Mouse (Mus musculus) fibroblast of lung, adult 2 months (primary cell): ENCODE measurements around the gene Col8a2.

Experiments used
- DNase-seq: peaks from one replicate; pipeline ENCODE4 v3.0.0-alpha.2; 2011; ENCODE audit warnings: low read depth

The Col8a2 gene

DNA sequence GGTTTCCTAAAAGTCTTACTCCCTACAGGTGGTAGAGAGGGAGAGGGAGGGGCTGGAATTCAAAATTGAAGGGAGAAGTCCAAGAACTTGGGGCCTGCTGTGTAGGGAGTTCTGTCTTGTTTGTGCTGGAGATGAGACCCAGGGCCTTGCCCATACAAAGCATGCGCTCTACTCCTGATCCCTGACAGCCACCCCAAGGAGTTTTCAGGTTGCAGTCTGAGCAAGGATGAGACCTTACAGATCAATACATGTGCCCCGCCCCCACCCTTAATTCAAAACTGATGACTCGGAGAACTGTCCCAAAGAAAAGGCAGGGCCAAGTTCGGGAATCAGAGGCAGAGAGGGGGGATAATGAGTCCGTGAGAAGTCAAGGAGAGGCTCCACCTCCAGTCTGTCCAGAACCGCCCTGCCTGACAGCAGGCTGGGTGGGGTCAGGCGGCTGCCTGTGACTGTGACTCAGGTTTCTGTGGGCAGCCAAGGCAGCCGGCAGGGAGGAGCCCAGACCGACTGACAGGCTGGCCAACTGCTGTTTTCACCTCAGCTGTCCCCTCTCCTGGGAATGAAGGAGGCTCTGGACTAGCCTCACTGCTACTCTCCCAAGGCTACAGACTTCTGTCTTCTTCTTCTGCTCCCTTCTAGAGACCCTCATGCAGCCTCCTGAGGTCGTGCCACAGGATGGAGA, 25.9 kb upstream of the Col8a2 start:
- peak; percentile 95 for DNase-seq

DNA sequence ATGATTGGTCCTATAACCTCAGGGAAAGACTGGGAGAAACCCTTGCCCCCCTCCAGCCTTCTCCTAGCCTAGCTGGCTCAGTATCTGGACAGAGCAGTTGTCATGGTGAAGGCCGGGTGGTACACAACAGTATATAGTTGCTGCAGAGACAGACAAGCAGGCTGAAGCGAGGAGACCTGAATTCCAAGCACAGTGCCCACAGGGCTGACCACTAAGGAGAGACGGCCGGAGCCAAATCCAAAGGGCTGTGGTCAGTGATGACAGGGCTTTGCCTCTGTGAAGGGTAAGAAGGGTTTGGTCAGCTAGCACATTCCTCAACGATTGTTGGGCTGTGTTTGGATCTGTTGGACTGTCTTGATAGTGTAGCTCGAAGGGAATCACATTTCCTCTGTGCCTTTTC, 25.3 kb upstream of the Col8a2 start:
- peak; percentile 93 for DNase-seq

DNA sequence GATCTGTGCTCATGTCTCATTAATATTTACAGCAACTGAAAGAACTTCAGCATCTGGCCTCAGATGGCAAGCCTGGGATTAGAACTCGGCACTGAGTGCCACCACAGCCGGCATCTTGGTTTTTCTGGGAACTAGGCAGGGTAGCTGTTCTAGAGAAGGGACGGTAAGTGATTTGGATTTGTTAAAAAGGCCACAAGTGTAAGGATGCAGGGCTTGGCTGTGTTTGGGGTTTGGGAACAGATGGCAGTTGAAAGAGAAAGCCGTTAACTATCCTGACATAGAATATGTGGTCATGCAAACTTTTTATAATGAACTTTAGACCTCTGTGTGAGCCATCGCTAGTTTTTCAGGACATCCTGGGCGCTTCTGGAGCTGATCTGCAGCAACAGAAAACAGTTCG, 24.9 kb upstream of the Col8a2 start:
- DNase-seq: no peak

DNA sequence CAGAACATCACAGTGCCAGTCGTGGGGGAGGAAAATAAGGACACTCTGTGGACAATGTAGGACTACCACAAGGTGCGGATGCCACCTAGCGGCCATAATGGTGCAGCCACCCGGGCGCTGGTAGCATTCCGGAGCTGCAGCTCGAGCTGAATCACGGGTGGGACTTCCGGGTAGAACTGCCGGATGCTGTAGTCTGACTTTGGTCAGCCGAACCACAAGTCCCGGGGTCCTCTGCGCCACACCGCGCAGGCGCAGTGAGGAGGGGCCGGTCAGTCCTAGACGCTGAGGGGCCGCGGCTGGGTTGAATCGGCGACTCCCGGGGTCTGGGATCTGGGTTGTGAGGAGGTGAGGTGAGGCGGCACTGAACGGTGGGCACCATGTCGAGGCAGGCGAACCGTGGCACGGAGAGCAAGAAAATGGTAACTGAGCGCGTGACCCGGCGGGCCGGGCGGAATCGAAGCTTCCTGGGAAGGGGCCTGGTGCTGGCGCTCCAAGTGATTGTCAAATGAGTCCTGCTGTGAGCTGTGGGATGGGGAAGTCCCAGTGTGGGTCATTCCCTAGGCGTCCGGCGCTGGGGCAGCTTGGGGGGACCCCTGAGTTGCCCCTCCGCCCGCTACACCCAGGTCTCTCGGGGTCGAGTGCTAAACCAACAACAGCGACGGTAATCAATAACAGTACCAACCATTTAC, 24.3 kb upstream of the Col8a2 start, which contains the start of gene Trappc3:
Gene Trappc3, plus strand, starts transcription at position 207 of the 689 bp plus-strand sequence.
- peak; percentile 99 for DNase-seq

DNA sequence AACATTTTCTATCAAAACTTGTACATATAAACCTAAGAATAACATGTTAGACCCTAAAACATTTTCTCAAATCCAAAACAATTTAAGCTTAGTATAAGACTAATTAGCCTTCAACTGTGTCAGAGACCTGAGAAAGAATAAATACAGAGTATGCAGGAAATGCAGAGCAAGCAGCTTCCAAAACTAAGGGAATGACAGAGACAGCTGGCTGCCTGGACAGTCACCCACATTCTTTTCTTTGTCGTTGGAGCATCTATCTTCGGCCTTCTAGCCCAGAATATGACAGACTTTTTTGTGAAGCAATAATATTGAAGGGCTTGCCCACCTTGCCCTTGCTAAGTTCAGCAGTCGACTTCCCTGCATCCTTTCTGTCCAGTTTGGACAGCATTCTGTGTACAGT, 17.3 kb upstream of the Col8a2 start:
- DNase-seq: no peak

DNA sequence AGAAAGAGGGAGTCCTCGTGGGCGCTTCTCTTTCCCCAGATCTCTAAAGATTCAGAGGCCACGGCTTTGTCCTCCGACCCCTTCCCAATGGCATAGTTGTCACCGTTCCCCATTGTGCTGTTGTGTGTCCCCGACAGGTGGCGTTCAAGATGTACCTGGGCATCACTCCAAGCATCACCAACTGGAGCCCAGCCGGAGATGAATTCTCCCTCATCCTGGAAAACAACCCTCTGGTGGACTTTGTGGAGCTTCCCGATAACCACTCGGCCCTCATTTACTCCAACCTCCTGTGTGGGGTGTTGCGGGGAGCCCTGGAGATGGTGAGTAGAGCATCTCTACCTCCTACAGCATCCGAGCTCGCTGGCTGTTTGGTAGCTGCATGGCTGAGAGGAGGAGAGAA, 12.8 kb upstream of the Col8a2 start:
- no peak for DNase-seq

DNA sequence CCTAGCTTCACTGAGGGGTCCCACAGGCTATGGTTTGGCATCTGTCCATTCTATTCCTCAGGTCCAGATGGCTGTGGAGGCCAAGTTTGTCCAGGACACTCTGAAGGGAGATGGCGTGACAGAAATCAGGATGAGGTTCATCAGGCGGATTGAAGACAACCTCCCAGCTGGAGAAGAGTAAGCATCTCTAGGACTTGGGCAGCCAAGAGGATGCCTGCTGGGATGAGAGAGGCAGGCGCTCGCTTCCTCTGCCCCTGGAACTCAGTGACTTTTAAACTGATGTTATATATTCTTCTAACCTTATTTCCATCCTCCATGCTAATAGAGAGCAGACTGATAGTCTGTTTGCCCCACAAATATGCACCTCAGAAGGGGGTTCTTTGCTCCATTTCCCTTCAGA, 11.5 kb upstream of the Col8a2 start:
- no peak for DNase-seq

DNA sequence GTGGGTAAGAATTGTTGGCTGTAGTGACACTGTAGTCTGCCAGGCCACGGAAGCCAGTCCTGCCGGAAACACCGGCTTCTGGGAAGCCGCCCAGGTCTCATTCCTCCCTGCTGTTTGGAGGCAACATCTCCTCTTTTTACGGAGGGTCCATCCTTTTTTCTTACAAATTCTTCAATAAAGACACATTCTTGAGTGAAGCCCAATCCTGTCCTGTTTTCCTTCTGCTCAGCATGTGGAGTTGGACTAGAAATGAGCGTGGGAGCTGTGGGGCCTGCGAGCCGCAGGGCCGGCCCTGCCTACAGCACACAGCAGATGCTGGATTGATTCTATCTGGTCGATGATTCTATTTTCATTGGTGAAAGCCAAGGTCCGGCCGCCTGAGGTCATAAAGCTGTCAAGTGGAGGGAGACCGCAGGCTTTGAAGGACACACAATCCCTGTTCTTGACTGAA, 10.9 kb upstream of the Col8a2 start:
- DNase-seq: no peak

DNA sequence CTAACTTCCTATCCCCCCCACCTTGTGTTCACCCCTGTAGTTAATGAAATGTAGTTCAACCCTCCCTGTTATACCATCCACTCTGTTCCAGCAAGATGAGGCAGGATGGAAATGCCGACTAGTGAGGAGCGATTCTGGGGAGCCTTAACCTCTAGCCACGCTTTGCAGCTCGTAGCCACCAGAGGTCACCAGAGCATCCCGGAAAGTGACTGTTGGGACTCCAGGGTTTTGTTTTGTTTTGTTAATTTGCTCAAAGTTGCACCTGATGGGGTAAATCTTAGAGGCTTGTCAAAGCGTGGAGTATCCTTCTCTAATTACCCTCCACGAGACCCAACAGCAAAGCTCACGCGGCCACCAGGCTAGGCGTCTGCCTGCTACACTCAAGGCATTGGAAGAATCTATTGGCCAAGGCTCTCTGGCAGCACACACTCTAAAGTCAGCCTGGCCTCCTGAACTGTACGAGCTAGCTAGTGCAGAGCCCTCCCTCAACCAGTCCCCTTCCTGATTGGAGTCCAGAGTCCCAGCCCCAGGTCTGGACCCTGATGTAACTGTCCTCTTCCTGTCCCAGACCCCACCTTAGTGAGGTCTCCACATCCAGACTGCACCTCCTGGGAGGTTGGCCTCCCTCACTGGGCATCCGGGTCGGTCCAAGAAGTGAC, 8.6 kb upstream of the Col8a2 start:
- DNase-seq: no peak

DNA sequence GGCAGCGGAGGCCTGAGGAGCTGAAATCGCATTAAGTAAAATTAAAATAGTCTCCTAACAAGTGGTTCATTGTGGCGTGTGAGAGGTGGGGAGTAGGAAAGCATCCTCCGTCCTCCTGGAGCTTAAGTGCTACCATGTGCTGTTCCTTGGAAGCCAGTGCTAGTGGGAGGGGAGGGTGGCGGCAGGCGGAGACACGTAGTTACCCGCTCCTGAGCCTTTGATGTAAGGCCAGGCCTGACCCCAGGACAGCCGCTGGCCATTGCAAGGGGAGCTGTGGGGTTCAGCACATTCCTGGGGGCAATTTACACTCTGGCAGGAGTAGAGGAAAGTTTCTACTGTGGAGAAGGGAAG, 8.1 kb upstream of the Col8a2 start:
- DNase-seq: no peak

DNA sequence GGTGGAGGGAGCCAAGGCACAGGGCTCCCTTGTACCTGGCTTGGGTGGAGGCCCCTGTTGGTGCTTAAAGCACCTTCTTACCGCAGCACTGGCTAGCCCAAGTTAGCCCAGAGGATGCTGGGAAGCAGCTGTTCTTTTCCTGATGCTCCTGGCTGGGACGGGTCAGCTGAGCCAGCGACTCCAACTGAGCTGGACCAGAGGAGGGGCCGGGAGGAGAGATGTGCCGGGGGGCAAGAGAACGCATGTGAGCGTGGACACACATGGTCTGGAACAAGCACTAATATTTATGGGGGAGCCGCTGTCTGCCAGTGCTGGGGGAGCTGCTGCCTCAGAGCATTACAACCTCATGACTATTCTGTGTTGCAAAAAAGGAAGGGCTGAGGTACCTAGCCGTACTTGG, 7.6 kb upstream of the Col8a2 start:
- DNase-seq: no peak

DNA sequence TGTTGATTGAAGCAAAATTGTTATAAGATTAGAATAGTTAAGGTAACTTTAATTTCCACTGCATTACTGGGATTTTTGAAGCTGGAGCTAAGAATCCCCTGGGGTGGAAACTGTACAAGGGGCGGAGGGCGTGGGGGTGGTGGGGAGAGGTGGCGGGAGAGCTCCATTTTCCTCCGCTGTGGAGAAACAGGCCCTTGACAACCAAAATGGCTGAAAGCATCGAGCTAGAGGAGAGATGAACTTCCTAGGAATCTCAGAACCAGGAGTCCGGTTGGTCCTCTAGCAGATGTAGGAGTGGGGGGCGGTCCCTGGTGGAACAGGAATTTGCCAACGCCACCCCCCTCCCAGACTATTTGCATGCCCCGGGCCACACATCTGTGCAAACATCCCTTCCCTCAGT, 4.9 kb upstream of the Col8a2 start:
- no peak for DNase-seq

DNA sequence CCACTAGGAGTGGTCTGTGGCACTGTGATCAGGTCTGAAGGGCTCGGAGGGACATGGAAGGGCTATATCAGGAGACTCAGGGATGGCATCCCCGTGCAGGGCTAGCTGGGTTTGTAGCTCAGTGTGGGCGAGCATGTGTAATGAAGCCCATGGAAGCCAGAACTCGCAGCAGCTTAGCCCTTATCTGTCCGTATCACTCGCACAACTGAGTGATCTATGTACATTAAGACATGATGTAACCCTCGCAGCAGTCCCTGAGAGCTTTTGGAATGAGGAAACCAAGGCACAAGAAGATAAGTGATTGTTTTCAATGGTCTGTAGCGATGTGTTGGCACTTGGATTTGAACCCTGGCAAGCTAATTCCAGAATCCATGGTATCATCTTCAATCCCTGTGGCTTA, 3.0 kb upstream of the Col8a2 start:
- DNase-seq: no peak

DNA sequence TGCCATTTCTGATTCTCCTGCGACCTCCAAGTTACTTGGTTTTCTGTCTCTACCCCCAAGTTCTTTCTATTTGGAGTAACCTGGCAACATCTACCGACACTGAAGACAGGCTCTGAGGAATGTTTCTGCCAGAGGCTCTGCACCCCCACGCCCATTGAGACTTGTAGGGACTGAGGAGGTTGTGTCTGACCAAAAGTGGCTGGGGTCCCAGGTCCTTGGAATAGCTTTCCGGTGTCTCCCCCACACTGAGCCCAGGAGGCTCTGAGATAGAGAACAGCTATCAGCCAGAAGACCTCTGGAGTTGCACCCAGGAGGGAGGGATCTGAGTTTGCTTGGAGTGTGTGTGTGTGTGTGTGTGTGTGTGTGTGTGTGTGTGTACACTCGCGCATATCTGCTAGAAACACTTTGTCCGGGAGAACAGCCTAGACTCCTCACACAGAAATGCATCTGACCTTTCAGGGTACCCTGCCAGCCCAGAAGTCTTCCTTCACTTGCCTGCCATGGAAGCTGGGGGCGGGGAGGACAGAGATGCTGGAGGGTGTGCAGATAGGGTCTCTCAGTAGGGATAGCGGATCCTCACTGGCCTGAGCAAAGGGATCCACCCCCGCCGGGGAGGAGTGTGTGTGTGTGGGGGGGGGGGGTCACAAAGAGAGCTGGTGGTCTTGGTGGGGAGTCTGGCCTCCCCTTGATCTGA, 856 bp downstream of the Col8a2 start:
- no peak for DNase-seq

DNA sequence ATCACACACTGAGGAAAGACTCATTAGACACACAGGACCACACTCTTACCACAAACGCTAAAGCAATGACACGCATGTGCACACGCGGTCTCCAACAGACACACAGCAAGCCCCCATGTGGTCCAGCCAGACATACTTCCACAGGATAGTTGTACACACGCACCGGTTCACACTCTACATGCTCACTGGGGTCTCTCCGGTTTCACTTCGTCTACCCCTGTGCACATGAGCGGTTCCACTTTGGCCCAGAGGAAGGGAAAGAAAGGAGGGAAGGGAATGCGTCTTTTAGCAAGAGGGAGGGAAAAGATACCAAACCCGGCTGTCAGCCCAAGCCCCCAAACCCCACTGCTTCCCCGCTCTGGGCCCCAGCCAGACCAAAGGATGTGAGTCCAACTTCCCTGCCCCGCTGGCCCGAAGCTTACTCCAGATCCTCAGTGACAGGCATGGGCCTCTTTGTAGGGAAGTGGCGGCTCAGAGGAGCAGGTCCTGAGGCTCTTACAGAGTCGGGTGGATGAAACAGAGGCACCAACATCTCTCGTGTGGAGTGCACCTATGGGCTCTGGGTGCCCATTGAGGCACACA, 1.6 kb downstream of the Col8a2 start:
- no peak for DNase-seq

DNA sequence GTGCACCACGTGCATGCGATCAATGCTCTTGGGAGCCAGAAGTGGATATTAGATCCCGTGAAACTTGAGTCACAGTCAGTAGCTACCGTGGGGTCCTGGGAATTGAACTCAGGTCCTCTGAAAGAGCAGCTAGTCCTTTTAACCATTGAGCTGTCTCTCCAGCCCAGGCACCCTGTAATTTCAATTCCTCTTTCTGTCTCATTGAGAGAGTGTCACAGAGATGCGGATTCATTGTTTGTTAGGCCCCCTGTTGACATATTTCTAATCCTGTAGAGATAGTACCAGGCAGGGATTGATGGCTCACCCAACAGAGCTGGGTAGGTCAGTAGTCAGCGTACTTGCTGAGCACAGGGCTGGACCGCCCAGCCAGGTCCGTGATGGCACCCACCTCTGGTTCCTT, 3.7 kb downstream of the Col8a2 start:
- no peak for DNase-seq

DNA sequence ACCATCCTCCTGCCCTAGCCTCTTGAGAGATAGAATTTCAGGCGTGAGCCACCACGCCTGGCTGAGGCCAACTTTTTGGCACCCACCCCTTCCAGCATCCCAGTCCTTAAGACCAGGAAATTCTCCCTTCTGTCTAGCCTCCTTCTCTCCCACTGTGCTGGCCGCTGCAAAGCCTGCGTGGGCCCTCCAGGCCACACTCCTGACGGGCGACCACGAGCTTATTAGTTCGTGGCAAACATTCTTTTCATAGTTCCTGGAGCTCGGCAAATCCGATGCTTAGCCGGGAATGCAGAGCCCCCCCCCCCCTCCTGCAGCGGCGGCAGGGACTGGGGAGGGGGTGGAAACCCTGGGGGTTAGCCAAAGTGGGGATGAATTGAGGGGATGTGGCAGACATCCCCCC, 4.6 kb downstream of the Col8a2 start:
- no peak for DNase-seq

DNA sequence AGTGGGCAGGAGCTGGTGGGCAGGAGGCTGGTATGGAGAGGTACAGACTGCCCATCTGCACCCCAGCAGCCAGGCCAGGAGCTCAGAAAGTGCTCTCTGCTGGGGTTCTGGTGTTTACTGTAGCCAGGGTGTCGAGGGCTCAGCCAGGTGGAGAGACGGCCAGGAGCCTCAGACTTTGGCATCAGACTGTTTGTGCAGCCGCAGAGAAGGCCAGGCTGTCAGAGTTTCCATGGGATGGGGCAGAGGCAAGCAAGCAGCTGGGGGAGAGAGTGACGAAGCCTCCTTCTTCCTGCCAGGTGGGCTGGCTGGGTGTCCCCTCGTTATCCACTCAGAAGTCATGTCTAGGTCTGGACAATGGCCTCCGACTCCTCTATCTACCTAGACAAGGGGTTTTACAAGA, 8.6 kb downstream of the Col8a2 start:
- DNase-seq: no peak

DNA sequence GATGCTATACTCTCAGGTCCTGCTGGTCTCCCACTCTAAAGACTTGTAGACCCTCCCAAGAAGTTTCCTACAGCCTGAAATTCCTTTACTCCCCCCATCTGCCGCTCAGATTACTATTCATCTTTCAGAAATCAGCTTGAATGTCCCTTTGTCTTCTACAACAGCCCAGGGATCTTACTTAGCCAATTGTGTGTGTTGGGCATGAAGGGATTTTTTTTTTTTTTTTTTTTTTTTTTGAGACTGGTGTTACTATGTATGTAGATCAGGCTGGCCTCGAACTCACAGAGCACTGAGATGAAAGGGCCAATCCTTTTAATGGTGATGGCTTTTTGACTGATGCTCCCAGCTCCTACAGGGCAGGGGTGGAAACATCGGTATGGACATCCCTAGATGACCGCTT, 9.3 kb downstream of the Col8a2 start:
- no peak for DNase-seq

DNA sequence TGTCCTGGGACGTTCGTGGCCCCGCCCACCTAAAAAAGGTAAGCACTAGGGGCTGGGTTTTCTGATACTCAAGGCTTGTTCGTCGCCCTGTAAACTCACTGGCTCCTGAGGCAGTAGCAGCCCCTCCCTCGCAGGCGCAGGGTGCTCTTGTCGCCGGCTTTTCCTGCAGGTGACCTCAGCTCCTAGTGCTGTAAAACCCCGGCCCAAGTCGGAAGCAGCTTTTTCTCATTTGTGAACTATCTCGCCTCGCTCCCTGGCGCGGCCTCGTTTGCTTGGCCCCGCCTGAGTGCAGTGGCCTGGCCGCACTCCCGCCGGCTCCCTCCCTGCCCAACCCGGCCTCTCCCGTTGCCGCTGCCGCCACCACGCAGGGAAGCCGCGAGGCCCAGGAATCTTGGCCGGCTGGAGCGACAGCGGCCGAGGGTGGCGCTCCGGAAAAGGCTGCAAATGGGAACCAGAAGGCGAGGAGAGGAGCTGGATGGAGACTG, 10.1 kb downstream of the Col8a2 start:
- no peak for DNase-seq

DNA sequence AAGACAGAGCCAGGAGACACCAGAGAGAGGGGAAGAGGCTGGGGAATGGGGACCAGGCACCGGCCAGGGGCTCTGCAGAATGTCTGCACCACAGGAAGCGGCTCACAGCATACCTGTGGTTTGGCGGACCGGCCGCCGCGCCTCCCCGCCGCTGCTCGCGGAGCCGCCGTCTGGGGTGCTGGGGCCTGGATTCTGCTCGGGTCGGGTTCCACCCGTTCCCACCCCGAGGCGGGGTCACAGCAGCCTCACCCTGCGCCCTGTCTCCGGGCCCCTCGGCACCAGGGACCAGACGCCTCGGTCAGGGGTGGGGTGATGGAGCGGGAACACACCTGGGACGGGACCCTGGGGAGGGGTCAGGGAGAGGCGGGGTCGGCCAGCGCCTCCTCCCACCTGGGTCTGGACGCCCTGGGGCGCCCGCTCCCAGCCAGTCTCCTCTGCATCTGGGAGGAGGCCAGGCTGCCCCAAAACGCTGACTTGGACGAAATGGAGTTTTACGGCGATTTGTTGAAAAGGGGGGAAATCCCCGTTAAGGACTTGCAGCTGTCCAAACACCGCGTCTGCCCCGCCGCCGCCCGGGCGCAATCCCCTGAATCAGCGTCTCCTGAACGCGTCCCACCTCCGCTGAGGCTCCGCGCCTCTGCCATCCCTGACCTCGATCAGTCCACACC, 14.5 kb downstream of the Col8a2 start:
- peak; percentile 75 for DNase-seq
